Mouse (Mus musculus): ENCODE results near the gene Lce1l. TPM values are rescaled to one million over a fixed set of nuclear protein-coding genes. Genes with fewer than 3 reads are reported as not detected.
"Not testable (repeated sequence)": the region's sequence is repeated elsewhere in the genome, so short reads cannot be mapped to it uniquely, and the experiment has no call there.

Gene Lce1l
- not detected in 2 replicates for polyA plus RNA-seq (2012; rRNA removed)

- Histone ChIP-seq H3K4me1 (ENCODE audit: control insufficient read depth, insufficient read depth, low read length) (no peaks in the 10 kb centered on the region), H3K27me3 (ENCODE audit: control insufficient read depth, insufficient read depth, low read length) (no peaks in the 10 kb centered on the region), H3K4me3 (replicated peaks; ENCODE audit: insufficient read depth, low read depth, low read length) (no peak within 1 kb of the TSS), H3K27ac (ENCODE audit: insufficient read depth, low read length) (no peak within 1 kb of the TSS)
- no peak for TF ChIP-seq CTCF (IDR thresholded peaks at IDR 0.05; ENCODE audit: borderline replicate concordance, insufficient read depth, low read depth, low read length)
- no peak for TF ChIP-seq POLR2A (IDR thresholded peaks at IDR 0.05; ENCODE audit: borderline replicate concordance, insufficient read depth, low read length)
- WGBS: 90% methylated on average over 3 of the region's 3 CpGs
- DNase-seq: no peak
These were observed at the start of gene Lce1l for GRCm38 (mm10) chr3:92851186-92851585. Lce1l (minus strand) TSS chr3:92851286.

GRCm38 (mm10) chr3:92894489-92894888 lies 43.4 kb upstream of the Lce1l start:
- H3K4me1 ChIP-seq (ENCODE audit: control insufficient read depth, insufficient read depth, low read length): no peaks in the 10 kb centered on the region
- H3K27ac ChIP-seq (ENCODE audit: insufficient read depth, low read length): no peak overlapping the region
- WGBS: 38% methylated on average over 1 of the region's 1 CpGs
- no peak for DNase-seq
- no peak overlapping the region for H3K4me3 ChIP-seq (replicated peaks; ENCODE audit: insufficient read depth, low read depth, low read length)
- no peaks in the 10 kb centered on the region for H3K27me3 ChIP-seq (ENCODE audit: control insufficient read depth, insufficient read depth, low read length)
- TF ChIP-seq POLR2A (IDR thresholded peaks at IDR 0.05; ENCODE audit: borderline replicate concordance, insufficient read depth, low read length) (no peak), CTCF (IDR thresholded peaks at IDR 0.05; ENCODE audit: borderline replicate concordance, insufficient read depth, low read depth, low read length) (no peak)

GRCm38 (mm10) chr3:92894063-92894462 lies 43.0 kb upstream of the Lce1l start:
- peak in 1 of 2 experiments; percentile 0 for DNase-seq
- Histone ChIP-seq H3K4me3 (replicated peaks; ENCODE audit: insufficient read depth, low read depth, low read length) (no peak overlapping the region), H3K27me3 (ENCODE audit: control insufficient read depth, insufficient read depth, low read length) (no peaks in the 10 kb centered on the region), H3K4me1 (ENCODE audit: control insufficient read depth, insufficient read depth, low read length) (no peaks in the 10 kb centered on the region), H3K27ac (ENCODE audit: insufficient read depth, low read length) (no peak overlapping the region)
- WGBS: 32% methylated on average over 3 of the region's 3 CpGs
- TF ChIP-seq CTCF (IDR thresholded peaks at IDR 0.05; ENCODE audit: borderline replicate concordance, insufficient read depth, low read depth, low read length): no peak
- no peak for TF ChIP-seq POLR2A (IDR thresholded peaks at IDR 0.05; ENCODE audit: borderline replicate concordance, insufficient read depth, low read length)

- DNase-seq: no peak
- TF ChIP-seq CTCF (IDR thresholded peaks at IDR 0.05; ENCODE audit: borderline replicate concordance, insufficient read depth, low read depth, low read length) (no peak), POLR2A (IDR thresholded peaks at IDR 0.05; ENCODE audit: borderline replicate concordance, insufficient read depth, low read length) (no peak)
These were observed 23.1 kb upstream of the Lce1l start for GRCm38 (mm10) chr3:92874180-92874579.

GRCm38 (mm10) chr3:92870116-92870515 lies 19.0 kb upstream of the Lce1l start, which contains the start of gene 2310050C09Rik:
2310050C09Rik (minus strand) TSS chr3:92870216.
- Histone ChIP-seq H3K4me1 (ENCODE audit: control insufficient read depth, insufficient read depth, low read length) (no peaks in the 10 kb centered on the region), H3K27ac (ENCODE audit: insufficient read depth, low read length) (no peak within 1 kb of the TSS), H3K4me3 (replicated peaks; ENCODE audit: insufficient read depth, low read depth, low read length) (no peak within 1 kb of the TSS), H3K27me3 (ENCODE audit: control insufficient read depth, insufficient read depth, low read length) (no peaks in the 10 kb centered on the region)
- no peak for TF ChIP-seq CTCF (IDR thresholded peaks at IDR 0.05; ENCODE audit: borderline replicate concordance, insufficient read depth, low read depth, low read length)
- no peak for TF ChIP-seq POLR2A (IDR thresholded peaks at IDR 0.05; ENCODE audit: borderline replicate concordance, insufficient read depth, low read length)
- 82% methylated on average over 4 of the region's 4 CpGs for WGBS
- no peak for DNase-seq

More at GRCm38 (mm10) chr3:92874180-92874579, 23.1 kb upstream of the Lce1l start:
- 81% methylated on average over 3 of the region's 3 CpGs for WGBS
- H3K27ac ChIP-seq (ENCODE audit: insufficient read depth, low read length): no peak overlapping the region
- no peak overlapping the region for H3K4me3 ChIP-seq (replicated peaks; ENCODE audit: insufficient read depth, low read depth, low read length)
- H3K4me1 ChIP-seq (ENCODE audit: control insufficient read depth, insufficient read depth, low read length): no peaks in the 10 kb centered on the region
- no peaks in the 10 kb centered on the region for H3K27me3 ChIP-seq (ENCODE audit: control insufficient read depth, insufficient read depth, low read length)

- no peak within 1 kb of the TSS for H3K27ac ChIP-seq (ENCODE audit: insufficient read depth, low read length)
- TF ChIP-seq POLR2A (IDR thresholded peaks at IDR 0.05; ENCODE audit: borderline replicate concordance, insufficient read depth, low read length) (no peak), CTCF (IDR thresholded peaks at IDR 0.05; ENCODE audit: borderline replicate concordance, insufficient read depth, low read depth, low read length) (no peak)
- WGBS: 13% methylated on average over 1 of the region's 1 CpGs
These were observed 24.0 kb downstream of the Lce1l start, which contains the start of gene Kprp for GRCm38 (mm10) chr3:92827108-92827507. Kprp (minus strand) TSS chr3:92827247.

GRCm38 (mm10) chr3:92825808-92826207 lies 25.3 kb downstream of the Lce1l start:
- WGBS: 13% methylated on average over 1 of the region's 1 CpGs
- H3K27me3 ChIP-seq (ENCODE audit: control insufficient read depth, insufficient read depth, low read length): no peaks in the 10 kb centered on the region
- DNase-seq: no peak
- H3K27ac ChIP-seq (ENCODE audit: insufficient read depth, low read length): no peak overlapping the region
- TF ChIP-seq CTCF (IDR thresholded peaks at IDR 0.05; ENCODE audit: borderline replicate concordance, insufficient read depth, low read depth, low read length) (no peak), POLR2A (IDR thresholded peaks at IDR 0.05; ENCODE audit: borderline replicate concordance, insufficient read depth, low read length) (no peak)
- no peaks in the 10 kb centered on the region for H3K4me1 ChIP-seq (ENCODE audit: control insufficient read depth, insufficient read depth, low read length)
- no peak overlapping the region for H3K4me3 ChIP-seq (replicated peaks; ENCODE audit: insufficient read depth, low read depth, low read length)

More at GRCm38 (mm10) chr3:92827108-92827507, 24.0 kb downstream of the Lce1l start, which contains the start of gene Kprp:
- DNase-seq: no peak
- H3K4me1 ChIP-seq (ENCODE audit: control insufficient read depth, insufficient read depth, low read length): no peaks in the 10 kb centered on the region
- H3K4me3 ChIP-seq (replicated peaks; ENCODE audit: insufficient read depth, low read depth, low read length): no peak within 1 kb of the TSS
- H3K27me3 ChIP-seq (ENCODE audit: control insufficient read depth, insufficient read depth, low read length): no peaks in the 10 kb centered on the region

- not testable (repeated sequence) for DNase-seq; H3K4me3 ChIP-seq (replicated peaks; ENCODE audit: insufficient read depth, low read depth, low read length); H3K4me1 ChIP-seq (ENCODE audit: control insufficient read depth, insufficient read depth, low read length); H3K27ac ChIP-seq (ENCODE audit: insufficient read depth, low read length); H3K27me3 ChIP-seq (ENCODE audit: control insufficient read depth, insufficient read depth, low read length)
- WGBS: 95% methylated on average over 2 of the region's 2 CpGs
These were observed 35.0 kb downstream of the Lce1l start for GRCm38 (mm10) chr3:92816036-92816435.

Data from cerebellum, adult 2 months (tissue).